8 mouse cellular contexts compared by ENCODE assay signal in the genomic region with DNA sequence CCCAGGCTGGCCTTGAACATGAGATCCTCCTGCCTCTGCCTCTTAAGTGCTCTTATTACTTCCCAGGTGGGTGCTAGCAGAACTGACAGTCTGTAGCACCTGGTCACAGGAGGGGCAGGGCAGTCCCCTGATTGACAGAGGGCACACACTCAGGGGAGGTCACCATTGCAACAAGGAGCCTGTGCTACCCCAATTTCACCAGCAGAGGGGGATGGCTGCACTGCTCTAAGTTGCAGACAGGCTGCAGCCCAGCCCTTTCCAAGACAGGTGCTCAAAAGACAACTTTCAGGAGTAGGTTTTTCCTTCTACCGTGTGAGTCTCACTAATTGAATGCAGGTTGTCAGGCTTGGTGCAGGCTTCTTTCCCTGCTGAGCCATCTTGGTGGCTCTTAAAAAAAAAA.
DNase-seq lines count a peak whose midpoint lies in the region; ATAC-seq and TF ChIP-seq lines count a peak whose summit lies in the region.

No protein-coding gene starts in this region.

- peak; percentile 92 for TF ChIP-seq CTCF in ES-Bruce4 (IDR thresholded peaks at IDR 0.05; ENCODE audit: low read depth, low read length)
- TF ChIP-seq CTCF in lung, postnatal 0 days (IDR thresholded peaks at IDR 0.05): peak; percentile 99

- H3K9me3 ChIP-seq in ES-Bruce4 (replicated peaks; ENCODE audit: control insufficient read depth, insufficient read depth, low read length, poor library complexity, severe bottlenecking): no peaks in the 10 kb centered on the region
- H3K9me3 ChIP-seq in forebrain, embryonic 13.5 days (replicated peaks): no peaks in the 10 kb centered on the region
- no peaks in the 10 kb centered on the region for H3K9me3 ChIP-seq in lung, postnatal 0 days (ENCODE audit: low read length)

- no peak for TF ChIP-seq EP300 in ES-Bruce4 (IDR thresholded peaks at IDR 0.05; ENCODE audit: insufficient read depth, low read depth, low read length)
- no peak for TF ChIP-seq EP300 in lung, postnatal 0 days (IDR thresholded peaks at IDR 0.05)

- no peak overlapping the region for H3K27ac ChIP-seq in ES-Bruce4 (ENCODE audit: insufficient read depth, low read length)
- peak overlapping the region; percentile 85 for H3K27ac ChIP-seq in forebrain, embryonic 13.5 days
- H3K27ac ChIP-seq in lung, postnatal 0 days (ENCODE audit: low read length): no peak overlapping the region

- ATAC-seq in forebrain, embryonic 13.5 days: peak; percentile 58
- ATAC-seq in lung, postnatal 0 days: peak; percentile 76

- H3K36me3 ChIP-seq in ES-Bruce4 (ENCODE audit: control insufficient read depth, insufficient read depth, low read length, poor library complexity, severe bottlenecking): no peaks in the 10 kb centered on the region
- no peaks in the 10 kb centered on the region for H3K36me3 ChIP-seq in forebrain, embryonic 13.5 days (ENCODE audit: poor library complexity, severe bottlenecking)
- H3K36me3 ChIP-seq in lung, postnatal 0 days (ENCODE audit: insufficient read depth, low read length): no peaks in the 10 kb centered on the region

- WGBS in forebrain, embryonic 13.5 days: 8% methylated on average over 1 of the region's 1 CpGs
- 0% methylated on average over 1 of the region's 1 CpGs for WGBS in lung, postnatal 0 days

- H3K27me3 ChIP-seq in ES-Bruce4 (ENCODE audit: control insufficient read depth, insufficient read depth, low read length, poor library complexity, severe bottlenecking): no peaks in the 10 kb centered on the region
- H3K27me3 ChIP-seq in forebrain, embryonic 13.5 days: no peaks in the 10 kb centered on the region
- no peaks in the 10 kb centered on the region for H3K27me3 ChIP-seq in lung, postnatal 0 days (replicated peaks; ENCODE audit: insufficient read depth, low read length)

- no peak overlapping the region for H3K9ac ChIP-seq in ES-Bruce4 (ENCODE audit: low read depth, poor library complexity, severe bottlenecking)
- no peak overlapping the region for H3K9ac ChIP-seq in forebrain, embryonic 13.5 days
- no peak overlapping the region for H3K9ac ChIP-seq in lung, postnatal 0 days (replicated peaks; ENCODE audit: low read depth)

- TF ChIP-seq POLR2A in ES-Bruce4 (IDR thresholded peaks at IDR 0.05; ENCODE audit: insufficient read depth, low read length): no peak

- no peak overlapping the region for H3K4me3 ChIP-seq in ES-Bruce4 (ENCODE audit: low read depth, low read length)
- no peak overlapping the region for H3K4me3 ChIP-seq in forebrain, embryonic 13.5 days
- no peak overlapping the region for H3K4me3 ChIP-seq in lung, postnatal 0 days (ENCODE audit: low read depth, low read length)

- intact Hi-C loops in heart, postnatal 14 days (cut with DNase I): loop anchor here (1.0 to 2.0 kb wide), 3 partner anchors 67 to 176 kb away; partner anchors contain the start of gene Coro2b

- DNase-seq in c-Kit-positive CD71-positive TER-119-negative erythroid progenitor cells, embryonic 14.5 days (ENCODE audit: low read depth): peak; percentile 52
- DNase-seq in heart, postnatal 14 days: peak; percentile 79 to 89
- DNase-seq in kidney, postnatal 36 days: peak; percentile 80 to 90
- DNase-seq in lung, postnatal 0 days (ENCODE audit: low spot score): peak; percentile 83
- DNase-seq in retina, adult 2 months (ENCODE audit: low read depth, low spot score): peak; percentile 72
- DNase-seq in thymus, postnatal 25 days: peak; percentile 86

- peaks cover 6% of the 10 kb centered on the region for H3K4me1 ChIP-seq in ES-Bruce4 (ENCODE audit: control insufficient read depth, insufficient read depth, low read length)
- H3K4me1 ChIP-seq in forebrain, embryonic 13.5 days: peaks cover 52% of the 10 kb centered on the region
- H3K4me1 ChIP-seq in lung, postnatal 0 days (ENCODE audit: insufficient read depth, low read depth, low read length): no peaks in the 10 kb centered on the region

- H3K4me2 ChIP-seq in forebrain, embryonic 13.5 days: no peak overlapping the region
- H3K4me2 ChIP-seq in lung, postnatal 0 days (replicated peaks; ENCODE audit: low read depth, low read length): no peak overlapping the region
